Mouse (Mus musculus): ENCODE results near the gene Ceacam19. TPM values are rescaled to one million over a fixed set of nuclear protein-coding genes. Genes with fewer than 3 reads are reported as not detected.
A peak's percentile ranks its signal among the peaks of the same experiment; 100 is the strongest.

Gene Ceacam19
- total RNA-seq, 1 experiment from 2014 or later: not detected

GRCm38 (mm10) chr7:19840936-19841335, 46.8 kb downstream of the Ceacam19 start:
- DNase-seq: no peak

DNA sequence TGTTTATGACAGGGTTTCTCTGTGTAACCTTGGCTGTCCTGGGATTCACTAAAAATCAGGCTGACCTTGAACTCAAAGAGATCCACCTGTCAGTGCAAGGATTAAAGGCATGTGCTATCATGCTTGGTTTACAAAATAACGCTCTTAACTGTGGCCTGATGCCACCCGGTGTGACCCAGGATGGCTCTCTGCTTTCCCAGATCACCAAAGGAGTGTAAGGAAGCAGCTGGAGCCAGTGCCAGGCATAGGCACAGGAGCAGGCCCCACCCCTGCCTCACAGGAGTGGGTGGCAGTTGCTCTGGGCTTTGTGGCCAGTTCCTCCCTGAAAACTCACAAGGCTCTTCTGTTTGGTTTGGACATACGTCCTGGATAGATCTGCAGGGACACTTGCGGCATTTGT, 47.4 kb downstream of the Ceacam19 start:
- DNase-seq: no peak

GRCm38 (mm10) chr7:19836843-19837242, 50.9 kb downstream of the Ceacam19 start:
- peak; percentile 61 for DNase-seq

- DNase-seq: no peak
Observed at GRCm38 (mm10) chr7:19834055-19834454, 53.7 kb downstream of the Ceacam19 start.

- peak; percentile 72 for DNase-seq
Observed at GRCm38 (mm10) chr7:19831837-19832236, 55.9 kb downstream of the Ceacam19 start.

DNA sequence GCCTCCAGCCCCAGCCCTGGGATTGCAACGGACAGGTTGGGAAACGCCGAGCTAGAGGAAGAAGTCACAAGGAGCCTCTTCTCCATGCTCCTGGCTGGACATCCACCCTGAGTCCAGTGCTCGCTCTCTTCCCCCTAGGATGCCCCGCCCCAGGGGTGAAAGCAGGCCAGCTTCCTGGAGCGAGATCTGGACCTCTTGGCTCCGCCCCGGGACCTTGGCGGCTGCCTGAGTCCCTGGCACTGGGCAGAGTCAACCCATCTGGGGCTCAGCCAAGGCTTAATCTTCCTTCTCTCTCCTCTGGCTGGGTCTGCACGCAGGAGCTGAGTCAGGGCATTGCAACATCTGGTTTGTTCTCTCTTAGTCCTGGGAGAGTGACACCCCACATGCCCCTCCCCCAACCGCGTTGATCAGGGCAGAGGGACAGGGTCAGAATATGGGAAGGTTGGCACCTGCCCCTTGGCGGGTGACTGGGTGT, 57.0 kb downstream of the Ceacam19 start:
- peak; percentile 98 for DNase-seq

GRCm38 (mm10) chr7:19829694-19830093, 58.1 kb downstream of the Ceacam19 start:
- no peak for DNase-seq

- DNase-seq: no peak
Observed at GRCm38 (mm10) chr7:19826756-19827155, 61.0 kb downstream of the Ceacam19 start.

Other genes with a start within 250 kb of the Ceacam19 start
- gene Clptm1, start 222.9 kb downstream of the Ceacam19 start, total RNA-seq (2021): 116 and 119 TPM in 2 replicates
- 53.4 TPM in 1 of 2 replicates, not detected in the other for gene Apoc2, start 210.0 kb downstream of the Ceacam19 start, total RNA-seq (2021)
- 1.7 and 2.6 TPM in 2 replicates for gene Gm44805, start 206.5 kb downstream of the Ceacam19 start, total RNA-seq (2021)
- 72.2 and 240 TPM in 2 replicates for gene Apoc4, start 206.5 kb downstream of the Ceacam19 start, total RNA-seq (2021)
- 845 and 1,967 TPM in 2 replicates for gene Apoc1, start 195.3 kb downstream of the Ceacam19 start, total RNA-seq (2021)
- 972 and 3,675 TPM in 2 replicates for gene Apoe, start 188.8 kb downstream of the Ceacam19 start, total RNA-seq (2021)
- gene Tomm40, start 172.5 kb downstream of the Ceacam19 start, total RNA-seq (2021): 136 and 145 TPM in 2 replicates
- 90.1 and 94.7 TPM in 2 replicates for gene Nectin2, start 137.5 kb downstream of the Ceacam19 start, total RNA-seq (2021)
- gene Bcam, start 116.9 kb downstream of the Ceacam19 start, total RNA-seq (2021): 59.8 and 70.8 TPM in 2 replicates
- gene Cblc, start 91.2 kb downstream of the Ceacam19 start, total RNA-seq (2021): 1.4 TPM in 1 of 2 replicates, not detected in the other
- gene Bcl3, start 65.2 kb downstream of the Ceacam19 start, total RNA-seq (2021): 26.6 and 36.9 TPM in 2 replicates
- gene Gm19345, start 36.0 kb downstream of the Ceacam19 start, total RNA-seq (2021): 0.59 TPM in 1 of 2 replicates, not detected in the other
- gene Ceacam16, start 26.7 kb downstream of the Ceacam19 start, total RNA-seq (2021): 0.33 and 0.38 TPM in 2 replicates
- gene Pvr, start 33.2 kb upstream of the Ceacam19 start, total RNA-seq (2021): 31.0 and 34.1 TPM in 2 replicates
- 0.41 and 0.75 TPM in 2 replicates for gene Igsf23, start 62.8 kb upstream of the Ceacam19 start, total RNA-seq (2021)
- gene Ceacam20, start 77.4 kb upstream of the Ceacam19 start, total RNA-seq (2021): not detected in 2 replicates
- gene Nlrp9b, start 103.5 kb upstream of the Ceacam19 start, total RNA-seq (2021): not detected in 2 replicates
- gene Vmn1r91, start 211.7 kb upstream of the Ceacam19 start, total RNA-seq (2021): not detected in 2 replicates
- not detected in 2 replicates for gene Gm16442, start 234.6 kb upstream of the Ceacam19 start, total RNA-seq (2021)